Mouse (Mus musculus): ENCODE data around the gene Tmsb15l. TPM values are rescaled to one million over a fixed set of nuclear protein-coding genes. Genes with fewer than 3 reads are reported as not detected.
"Not testable (repeated sequence)": the region's sequence is repeated elsewhere in the genome, so short reads cannot be mapped to it uniquely, and the experiment has no call there.

Tmsb15l gene
- polyA plus RNA-seq, 1 experiment = 1.3 TPM

- peaks cover 3% of the 10 kb centered on the region; the same call in 1 of the 2 replicates for H3K4me1 ChIP-seq (replicated peaks; ENCODE audit: control insufficient read depth, insufficient read depth, low read length)
- no peaks in the 10 kb centered on the region for H3K36me3 ChIP-seq (ENCODE audit: control insufficient read depth, insufficient read depth, low read length)
- 2% methylated on average over 20 of the region's 26 CpGs for WGBS
- H3K27ac ChIP-seq (ENCODE audit: control insufficient read depth, insufficient read depth, low read length) = no peak within 1 kb of the TSS
- H3K4me3 ChIP-seq (ENCODE audit: control insufficient read depth, insufficient read depth, low read length) = peak within 1 kb of the TSS; percentile 72
- DNase-seq = peak; percentile 61
- no peaks in the 10 kb centered on the region for H3K27me3 ChIP-seq (ENCODE audit: control insufficient read depth, insufficient read depth, low read length)
- TF ChIP-seq CTCF (IDR thresholded peaks at IDR 0.05; ENCODE audit: borderline replicate concordance, control insufficient read depth, extremely low read depth, insufficient read depth, low read length, poor library complexity) = no peak
- no peak for TF ChIP-seq POLR2A (IDR thresholded peaks at IDR 0.05; ENCODE audit: control insufficient read depth, extremely low read depth, insufficient read depth, low read length, poor library complexity)
Observed at GRCm38 (mm10) chrX:136992978-136993547, 16.4 kb upstream of the Tmsb15l start, which contains the start of gene Zcchc18. Zcchc18 (plus strand) TSS chrX:136993155.

- no peak for DNase-seq
- peaks cover 3% of the 10 kb centered on the region; the same call in 1 of the 2 replicates for H3K4me1 ChIP-seq (replicated peaks; ENCODE audit: control insufficient read depth, insufficient read depth, low read length)
- TF ChIP-seq POLR2A (IDR thresholded peaks at IDR 0.05; ENCODE audit: control insufficient read depth, extremely low read depth, insufficient read depth, low read length, poor library complexity) (no peak), CTCF (IDR thresholded peaks at IDR 0.05; ENCODE audit: borderline replicate concordance, control insufficient read depth, extremely low read depth, insufficient read depth, low read length, poor library complexity) (no peak)
- no peaks in the 10 kb centered on the region for H3K36me3 ChIP-seq (ENCODE audit: control insufficient read depth, insufficient read depth, low read length)
- H3K27me3 ChIP-seq (ENCODE audit: control insufficient read depth, insufficient read depth, low read length) = no peaks in the 10 kb centered on the region
- H3K27ac ChIP-seq (ENCODE audit: control insufficient read depth, insufficient read depth, low read length) = no peak overlapping the region
- peak overlapping the region; percentile 72 for H3K4me3 ChIP-seq (ENCODE audit: control insufficient read depth, insufficient read depth, low read length)
- WGBS = 1% methylated on average over 19 of the region's 19 CpGs
Observed at GRCm38 (mm10) chrX:136992191-136992965, 15.7 kb upstream of the Tmsb15l start.

GRCm38 (mm10) chrX:136991274-136991673 lies 14.6 kb upstream of the Tmsb15l start:
- TF ChIP-seq POLR2A (IDR thresholded peaks at IDR 0.05; ENCODE audit: control insufficient read depth, extremely low read depth, insufficient read depth, low read length, poor library complexity) (no peak), CTCF (IDR thresholded peaks at IDR 0.05; ENCODE audit: borderline replicate concordance, control insufficient read depth, extremely low read depth, insufficient read depth, low read length, poor library complexity) (no peak)

GRCm38 (mm10) chrX:136986039-136986438 lies 9.4 kb upstream of the Tmsb15l start:
- TF ChIP-seq CTCF (IDR thresholded peaks at IDR 0.05; ENCODE audit: borderline replicate concordance, control insufficient read depth, extremely low read depth, insufficient read depth, low read length, poor library complexity) (no peak), POLR2A (IDR thresholded peaks at IDR 0.05; ENCODE audit: control insufficient read depth, extremely low read depth, insufficient read depth, low read length, poor library complexity) (no peak)
- no peak overlapping the region for H3K4me3 ChIP-seq (ENCODE audit: control insufficient read depth, insufficient read depth, low read length)
- no peaks in the 10 kb centered on the region for H3K27me3 ChIP-seq (ENCODE audit: control insufficient read depth, insufficient read depth, low read length)
- H3K36me3 ChIP-seq (ENCODE audit: control insufficient read depth, insufficient read depth, low read length) = no peaks in the 10 kb centered on the region
- H3K27ac ChIP-seq (ENCODE audit: control insufficient read depth, insufficient read depth, low read length) = no peak overlapping the region
- peaks cover 6% of the 10 kb centered on the region for H3K4me1 ChIP-seq (replicated peaks; ENCODE audit: control insufficient read depth, insufficient read depth, low read length)
- no peak for DNase-seq

More at GRCm38 (mm10) chrX:136991274-136991673, 14.6 kb upstream of the Tmsb15l start:
- Histone ChIP-seq H3K27ac (ENCODE audit: control insufficient read depth, insufficient read depth, low read length) (no peak overlapping the region), H3K36me3 (ENCODE audit: control insufficient read depth, insufficient read depth, low read length) (no peaks in the 10 kb centered on the region), H3K4me3 (ENCODE audit: control insufficient read depth, insufficient read depth, low read length) (no peak overlapping the region), H3K27me3 (ENCODE audit: control insufficient read depth, insufficient read depth, low read length) (no peaks in the 10 kb centered on the region), H3K4me1 (replicated peaks; ENCODE audit: control insufficient read depth, insufficient read depth, low read length) (peaks cover 6% of the 10 kb centered on the region)
- 43% methylated on average over 2 of the region's 2 CpGs for WGBS
- DNase-seq = no peak

GRCm38 (mm10) chrX:136978616-136979015 lies 1.9 kb upstream of the Tmsb15l start:
- Histone ChIP-seq H3K27me3 (ENCODE audit: control insufficient read depth, insufficient read depth, low read length) (no peaks in the 10 kb centered on the region), H3K4me1 (replicated peaks; ENCODE audit: control insufficient read depth, insufficient read depth, low read length) (peaks cover 4% of the 10 kb centered on the region; the same call in 1 of the 2 replicates), H3K36me3 (ENCODE audit: control insufficient read depth, insufficient read depth, low read length) (no peaks in the 10 kb centered on the region), H3K4me3 (ENCODE audit: control insufficient read depth, insufficient read depth, low read length) (no peak overlapping the region), H3K27ac (ENCODE audit: control insufficient read depth, insufficient read depth, low read length) (no peak overlapping the region)
- DNase-seq = no peak
- TF ChIP-seq CTCF (IDR thresholded peaks at IDR 0.05; ENCODE audit: borderline replicate concordance, control insufficient read depth, extremely low read depth, insufficient read depth, low read length, poor library complexity) (no peak), POLR2A (IDR thresholded peaks at IDR 0.05; ENCODE audit: control insufficient read depth, extremely low read depth, insufficient read depth, low read length, poor library complexity) (no peak)

- H3K4me1 ChIP-seq (replicated peaks; ENCODE audit: control insufficient read depth, insufficient read depth, low read length); H3K36me3 ChIP-seq (ENCODE audit: control insufficient read depth, insufficient read depth, low read length); H3K27ac ChIP-seq (ENCODE audit: control insufficient read depth, insufficient read depth, low read length); DNase-seq; H3K27me3 ChIP-seq (ENCODE audit: control insufficient read depth, insufficient read depth, low read length): not testable (repeated sequence)
- 96% methylated on average over 6 of the region's 6 CpGs for WGBS
- H3K4me3 ChIP-seq (ENCODE audit: control insufficient read depth, insufficient read depth, low read length) = peak within 1 kb of the TSS; percentile 99
Observed at GRCm38 (mm10) chrX:136975397-136975796, 1.3 kb downstream of the Tmsb15l start, which contains the start of gene Tmsb15b2. Tmsb15b2 (minus strand) TSS chrX:136975497.
